Mouse (Mus musculus): ENCODE measurements around the gene Fchsd2. TPM values are rescaled to one million over a fixed set of nuclear protein-coding genes. Genes with fewer than 3 reads are reported as not detected.

Fchsd2 gene
- polyA plus RNA-seq, 1 experiment = 21.5 TPM

DNA sequence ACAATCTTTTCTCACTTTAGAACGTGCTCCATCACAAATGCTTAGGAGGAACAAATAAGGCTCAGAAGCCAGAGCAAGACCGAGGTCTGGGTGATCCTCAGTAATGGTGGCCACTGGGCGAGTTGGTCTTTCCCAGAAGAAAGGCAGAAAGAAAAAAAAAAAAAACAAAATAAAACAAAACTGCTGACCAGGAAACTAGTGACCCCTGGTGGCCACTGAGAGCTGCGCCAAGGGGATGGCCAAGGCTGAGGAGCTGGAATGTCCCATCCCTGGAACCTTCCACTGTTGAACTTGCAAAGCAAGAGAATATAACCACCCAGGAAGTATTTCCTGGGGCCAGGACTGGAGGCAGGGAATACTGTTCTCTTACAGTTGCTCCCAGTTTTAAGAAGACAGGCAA lies 195.8 kb downstream of the Fchsd2 start:
- Histone ChIP-seq H3K27me3 (ENCODE audit: control insufficient read depth, insufficient read depth, low read length) (no peaks in the 10 kb centered on the region), H3K27ac (ENCODE audit: insufficient read depth, low read length) (no peak overlapping the region), H3K4me3 (ENCODE audit: extremely low read depth, insufficient read depth, insufficient read length) (no peak overlapping the region), H3K4me1 (ENCODE audit: control insufficient read depth, insufficient read depth, insufficient read length) (no peaks in the 10 kb centered on the region), H3K36me3 (ENCODE audit: control insufficient read depth, insufficient read depth, low read length) (peaks cover 41% of the 10 kb centered on the region)
- no peak for TF ChIP-seq POLR2A (IDR thresholded peaks at IDR 0.05; ENCODE audit: low read depth, low read length)
- peak; percentile 58; the same call in 1 of the 2 replicates for TF ChIP-seq CTCF (IDR thresholded peaks at IDR 0.05; ENCODE audit: extremely low read depth, insufficient read depth, insufficient read length, insufficient replicate concordance)
- 78% methylated on average over 4 of the region's 4 CpGs for WGBS
- DNase-seq (ENCODE audit: low read depth in 1 of 2, low spot score in 2 of 2) = no peak

DNA sequence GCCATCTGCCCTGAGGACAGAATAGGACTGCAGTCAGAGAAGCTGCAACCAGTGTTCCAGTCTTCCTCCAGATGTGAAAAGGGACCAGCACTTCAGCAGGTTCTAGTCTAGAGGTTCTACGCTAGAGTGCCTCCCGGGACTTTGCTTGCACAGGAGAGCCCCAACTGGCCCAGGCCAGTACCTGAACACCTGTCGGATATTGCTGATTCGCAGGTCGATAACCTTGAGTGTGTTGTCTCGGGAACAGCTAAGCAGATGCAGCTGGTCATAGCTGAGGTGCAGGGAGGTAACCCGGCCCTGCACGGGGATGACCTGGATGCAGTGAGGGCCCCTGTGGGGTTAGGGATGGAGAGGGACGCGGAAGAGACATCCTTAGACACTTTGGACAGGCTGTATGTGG lies 197.7 kb downstream of the Fchsd2 start:
- H3K4me3 ChIP-seq (ENCODE audit: extremely low read depth, insufficient read depth, insufficient read length) = no peak overlapping the region
- 92% methylated on average over 10 of the region's 10 CpGs for WGBS
- TF ChIP-seq POLR2A (IDR thresholded peaks at IDR 0.05; ENCODE audit: low read depth, low read length) = no peak
- TF ChIP-seq CTCF (IDR thresholded peaks at IDR 0.05; ENCODE audit: extremely low read depth, insufficient read depth, insufficient read length, insufficient replicate concordance) = no peak
- H3K27me3 ChIP-seq (ENCODE audit: control insufficient read depth, insufficient read depth, low read length) = no peaks in the 10 kb centered on the region
- peaks cover 43% of the 10 kb centered on the region for H3K36me3 ChIP-seq (ENCODE audit: control insufficient read depth, insufficient read depth, low read length)
- no peak for DNase-seq (ENCODE audit: low read depth in 1 of 2, low spot score in 2 of 2)
- no peaks in the 10 kb centered on the region for H3K4me1 ChIP-seq (ENCODE audit: control insufficient read depth, insufficient read depth, insufficient read length)
- H3K27ac ChIP-seq (ENCODE audit: insufficient read depth, low read length) = no peak overlapping the region

DNA sequence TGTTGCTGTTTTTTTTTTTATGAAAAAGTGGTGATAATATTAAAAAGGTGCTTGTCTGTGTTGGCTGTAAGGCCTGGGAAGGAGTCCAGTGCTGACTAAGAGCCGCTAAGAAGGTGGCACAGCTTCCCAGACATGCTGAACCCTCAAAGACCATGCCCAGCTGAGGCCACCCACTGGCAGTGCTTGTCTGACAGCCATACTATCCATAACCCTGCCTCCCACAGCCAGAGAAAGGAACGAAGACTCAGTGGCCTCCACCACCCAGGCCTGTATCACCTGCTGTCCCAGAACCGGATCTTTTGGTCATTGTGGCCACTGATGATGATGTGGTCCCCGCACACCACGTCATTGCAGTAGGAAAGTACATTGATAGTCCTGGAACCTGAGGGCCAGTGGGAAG lies 198.5 kb downstream of the Fchsd2 start:
- WGBS = 87% methylated on average over 5 of the region's 5 CpGs
- TF ChIP-seq POLR2A (IDR thresholded peaks at IDR 0.05; ENCODE audit: low read depth, low read length) = no peak
- no peak for TF ChIP-seq CTCF (IDR thresholded peaks at IDR 0.05; ENCODE audit: extremely low read depth, insufficient read depth, insufficient read length, insufficient replicate concordance)

DNA sequence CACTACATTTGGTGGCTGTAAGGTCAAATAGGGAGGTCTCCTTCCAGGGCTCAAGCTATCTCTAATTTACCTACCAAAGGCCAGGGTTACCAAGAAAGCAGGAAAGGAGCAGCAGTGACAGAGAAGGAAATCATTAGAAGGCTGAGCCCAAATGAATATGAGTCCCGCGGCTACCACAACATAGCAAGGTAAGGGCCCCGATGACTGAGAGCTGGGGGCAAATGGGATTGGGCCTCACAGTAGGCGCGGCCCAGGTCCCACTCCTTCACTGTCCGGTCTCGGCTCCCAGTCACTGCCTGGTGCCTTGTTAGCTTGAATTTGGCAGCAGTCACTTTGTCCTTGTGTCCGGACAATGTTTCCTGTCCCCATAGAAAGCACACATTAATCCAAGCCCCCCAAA lies 199.0 kb downstream of the Fchsd2 start:
- TF ChIP-seq POLR2A (IDR thresholded peaks at IDR 0.05; ENCODE audit: low read depth, low read length) (no peak), CTCF (IDR thresholded peaks at IDR 0.05; ENCODE audit: extremely low read depth, insufficient read depth, insufficient read length, insufficient replicate concordance) (no peak)
- Histone ChIP-seq H3K27me3 (ENCODE audit: control insufficient read depth, insufficient read depth, low read length) (no peaks in the 10 kb centered on the region), H3K27ac (ENCODE audit: insufficient read depth, low read length) (no peak overlapping the region), H3K36me3 (ENCODE audit: control insufficient read depth, insufficient read depth, low read length) (peaks cover 51% of the 10 kb centered on the region), H3K4me1 (ENCODE audit: control insufficient read depth, insufficient read depth, insufficient read length) (peaks cover 3% of the 10 kb centered on the region; the same call in 1 of the 2 replicates), H3K4me3 (ENCODE audit: extremely low read depth, insufficient read depth, insufficient read length) (no peak overlapping the region)
- WGBS = 94% methylated on average over 8 of the region's 8 CpGs
- DNase-seq (ENCODE audit: low read depth in 1 of 2, low spot score in 2 of 2) = no peak

More for the DNA sequence above, 198.5 kb downstream of the Fchsd2 start:
- no peaks in the 10 kb centered on the region for H3K4me1 ChIP-seq (ENCODE audit: control insufficient read depth, insufficient read depth, insufficient read length)
- no peaks in the 10 kb centered on the region for H3K27me3 ChIP-seq (ENCODE audit: control insufficient read depth, insufficient read depth, low read length)
- no peak for DNase-seq (ENCODE audit: low read depth in 1 of 2, low spot score in 2 of 2)
- H3K27ac ChIP-seq (ENCODE audit: insufficient read depth, low read length) = no peak overlapping the region
- H3K4me3 ChIP-seq (ENCODE audit: extremely low read depth, insufficient read depth, insufficient read length) = no peak overlapping the region
- H3K36me3 ChIP-seq (ENCODE audit: control insufficient read depth, insufficient read depth, low read length) = peaks cover 47% of the 10 kb centered on the region

DNA sequence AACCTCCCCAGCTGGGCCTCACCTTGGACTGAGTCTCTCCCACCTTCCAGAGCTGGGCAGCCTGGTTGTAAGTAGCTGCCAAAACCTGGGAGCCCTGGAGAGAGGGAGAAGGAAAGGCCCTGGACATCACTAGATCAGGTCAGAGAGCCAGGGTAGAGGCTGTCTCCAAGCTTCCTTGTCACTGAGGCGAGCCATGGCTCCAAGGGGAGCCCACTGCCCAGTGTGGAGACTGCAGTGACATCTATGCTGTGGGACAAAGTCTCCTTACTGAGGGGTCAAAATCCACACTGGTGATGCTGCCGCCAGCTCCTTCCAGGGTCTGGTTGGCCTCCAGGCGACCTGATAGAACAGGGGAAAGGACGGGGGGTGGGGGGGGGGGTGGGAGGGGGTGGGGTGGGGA lies 199.4 kb downstream of the Fchsd2 start:
- no peak for TF ChIP-seq POLR2A (IDR thresholded peaks at IDR 0.05; ENCODE audit: low read depth, low read length)
- TF ChIP-seq CTCF (IDR thresholded peaks at IDR 0.05; ENCODE audit: extremely low read depth, insufficient read depth, insufficient read length, insufficient replicate concordance) = no peak
- Histone ChIP-seq H3K36me3 (ENCODE audit: control insufficient read depth, insufficient read depth, low read length) (peaks cover 49% of the 10 kb centered on the region), H3K4me3 (ENCODE audit: extremely low read depth, insufficient read depth, insufficient read length) (no peak overlapping the region), H3K4me1 (ENCODE audit: control insufficient read depth, insufficient read depth, insufficient read length) (peaks cover 5% of the 10 kb centered on the region; the same call in 1 of the 2 replicates), H3K27ac (ENCODE audit: insufficient read depth, low read length) (no peak overlapping the region), H3K27me3 (ENCODE audit: control insufficient read depth, insufficient read depth, low read length) (no peaks in the 10 kb centered on the region)
- DNase-seq (ENCODE audit: low read depth in 1 of 2, low spot score in 2 of 2) = no peak
- 89% methylated on average over 4 of the region's 4 CpGs for WGBS

DNA sequence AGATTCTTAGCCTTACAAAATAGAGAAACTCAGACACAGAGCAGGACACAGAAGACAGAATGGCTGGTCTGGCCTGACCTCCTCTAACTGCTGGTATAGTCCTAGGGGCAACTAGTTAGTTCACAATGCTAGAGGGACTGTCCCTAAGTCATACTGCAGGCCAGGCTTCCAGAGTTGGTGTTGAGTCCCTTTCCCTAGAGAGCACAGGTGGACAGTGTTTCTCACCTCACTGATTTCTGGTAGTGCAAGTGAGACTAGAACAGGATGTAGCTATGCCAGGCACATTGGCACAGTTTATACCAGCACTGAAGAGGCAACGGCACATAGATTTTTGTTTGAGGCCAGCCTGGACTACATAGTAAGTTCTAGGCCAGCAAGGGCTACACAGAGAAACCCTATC lies 200.0 kb downstream of the Fchsd2 start:
- TF ChIP-seq POLR2A (IDR thresholded peaks at IDR 0.05; ENCODE audit: low read depth, low read length) = no peak
- no peak for TF ChIP-seq CTCF (IDR thresholded peaks at IDR 0.05; ENCODE audit: extremely low read depth, insufficient read depth, insufficient read length, insufficient replicate concordance)
- Histone ChIP-seq H3K27ac (ENCODE audit: insufficient read depth, low read length) (no peak overlapping the region), H3K36me3 (ENCODE audit: control insufficient read depth, insufficient read depth, low read length) (peaks cover 45% of the 10 kb centered on the region), H3K4me1 (ENCODE audit: control insufficient read depth, insufficient read depth, insufficient read length) (peaks cover 5% of the 10 kb centered on the region; the same call in 1 of the 2 replicates), H3K4me3 (ENCODE audit: extremely low read depth, insufficient read depth, insufficient read length) (no peak overlapping the region), H3K27me3 (ENCODE audit: control insufficient read depth, insufficient read depth, low read length) (no peaks in the 10 kb centered on the region)
- DNase-seq (ENCODE audit: low read depth in 1 of 2, low spot score in 2 of 2) = no peak
- WGBS = 67% methylated on average over 1 of the region's 1 CpGs

DNA sequence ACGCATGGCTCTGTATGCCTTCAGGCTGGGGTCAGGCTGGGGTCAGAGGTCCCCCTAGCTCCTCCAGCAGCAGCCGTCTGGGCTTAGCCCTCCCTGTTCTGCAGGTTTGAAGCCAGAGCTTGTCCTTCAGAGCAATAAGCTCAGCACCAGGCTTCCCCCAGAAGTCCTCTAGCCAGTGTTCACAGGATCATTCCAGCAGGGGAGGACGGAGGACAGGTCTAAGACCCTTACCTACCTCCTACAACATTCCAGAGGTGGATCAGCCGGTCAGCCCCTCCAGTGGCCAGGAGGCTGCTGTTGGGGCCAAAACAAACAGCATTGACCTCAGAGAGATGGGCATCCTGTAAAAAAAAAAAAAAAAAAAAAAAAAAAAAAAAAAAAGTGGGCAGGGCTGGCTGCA lies 200.5 kb downstream of the Fchsd2 start:
- Histone ChIP-seq H3K36me3 (ENCODE audit: control insufficient read depth, insufficient read depth, low read length) (peaks cover 44% of the 10 kb centered on the region), H3K4me1 (ENCODE audit: control insufficient read depth, insufficient read depth, insufficient read length) (peaks cover 5% of the 10 kb centered on the region; the same call in 1 of the 2 replicates), H3K27ac (ENCODE audit: insufficient read depth, low read length) (no peak overlapping the region), H3K4me3 (ENCODE audit: extremely low read depth, insufficient read depth, insufficient read length) (no peak overlapping the region), H3K27me3 (ENCODE audit: control insufficient read depth, insufficient read depth, low read length) (no peaks in the 10 kb centered on the region)
- DNase-seq (ENCODE audit: low read depth in 1 of 2, low spot score in 2 of 2) = no peak
- TF ChIP-seq CTCF (IDR thresholded peaks at IDR 0.05; ENCODE audit: extremely low read depth, insufficient read depth, insufficient read length, insufficient replicate concordance) (no peak), POLR2A (IDR thresholded peaks at IDR 0.05; ENCODE audit: low read depth, low read length) (no peak)
- WGBS = 90% methylated on average over 4 of the region's 4 CpGs
